Mouse (Mus musculus) liver, adult 2 months (tissue): ENCODE measurements at regions not wholly inside any gene's neighbourhood (a gene's known extent, or its start where the extent isn't known, plus 50 kb on each side); places are given as distances from the start of the nearest gene placed in this dataset.

Experiments used
- CTCF ChIP-seq: fragments of 200-500 bp; IDR thresholded peaks from 2 replicates; pipeline ENCODE4 v1.5.1; 2011; ENCODE audit warnings: low read depth, low read length, control low read depth
- POLR2A ChIP-seq: fragments of 200-500 bp; IDR thresholded peaks from 2 replicates; pipeline ENCODE4 v1.6.1; 2011; ENCODE audit warnings: low read length, control low read depth; ENCODE audit not compliant: insufficient read depth; ENCODE audit errors: extremely low read depth

GRCm38 (mm10) chr3:137780029-137780428 lies 84.3 kb upstream of the H2afz start:
- no peak for TF ChIP-seq POLR2A
- no peak for TF ChIP-seq CTCF
